Mouse (Mus musculus): ENCODE results near the gene Hivep3. TPM values are rescaled to one million over a fixed set of nuclear protein-coding genes. Genes with fewer than 3 reads are reported as not detected.
A peak's percentile ranks its signal among the peaks of the same experiment; 100 is the strongest.

Gene Hivep3
- polyA plus RNA-seq, 2 experiments from 2014 or later = 21.0 to 25.2 TPM

- ATAC-seq = no peak
Observed at GRCm38 (mm10) chr4:119912216-119912615, 178.6 kb downstream of the Hivep3 start.

DNA sequence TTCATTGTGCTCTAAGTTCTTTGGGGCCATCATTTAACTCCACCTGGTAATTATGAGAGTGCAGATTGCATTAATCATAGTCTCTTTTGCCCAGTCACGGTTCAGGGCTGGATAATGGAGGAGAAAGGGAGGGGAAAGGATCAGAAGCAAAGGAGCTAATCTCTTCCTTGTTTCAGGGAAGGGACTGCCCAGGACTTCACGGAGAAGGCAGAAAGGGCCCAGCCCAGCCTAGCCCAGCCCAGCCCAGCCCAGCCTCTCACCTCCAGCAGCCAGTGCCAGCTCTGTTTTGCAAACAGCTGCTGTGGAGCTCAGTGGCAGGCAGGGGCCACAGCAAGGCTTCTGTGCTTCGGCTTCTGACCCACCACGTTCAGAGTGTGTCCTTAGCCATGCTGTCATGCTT is 180.6 kb downstream of the Hivep3 start:
- ATAC-seq = no peak

- no peak for ATAC-seq
Observed at GRCm38 (mm10) chr4:119915069-119915468, 181.5 kb downstream of the Hivep3 start.

- no peak for ATAC-seq
Observed at GRCm38 (mm10) chr4:119917502-119917901, 183.9 kb downstream of the Hivep3 start.

DNA sequence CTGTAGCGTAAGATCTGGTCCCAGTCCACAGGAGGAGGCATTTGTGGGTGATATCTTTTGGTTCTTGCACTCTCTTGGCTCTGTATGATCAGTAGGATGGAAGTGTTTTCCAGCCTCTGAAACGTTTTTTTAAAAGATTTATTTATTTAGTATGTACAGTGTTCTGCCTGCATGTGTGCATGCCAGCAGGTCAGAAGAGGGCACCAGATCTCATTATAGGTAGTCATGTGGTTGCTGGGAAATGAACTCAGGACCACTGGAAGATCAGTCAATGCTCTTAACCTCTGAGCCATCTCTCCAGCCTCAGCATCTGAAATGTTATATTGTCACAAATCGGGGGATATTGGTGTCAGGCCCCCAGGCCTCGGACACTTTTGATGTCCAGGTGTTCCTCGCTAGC is 185.8 kb downstream of the Hivep3 start:
- no peak for ATAC-seq

- no peak for ATAC-seq
Observed at GRCm38 (mm10) chr4:119921022-119921717, 187.6 kb downstream of the Hivep3 start.

DNA sequence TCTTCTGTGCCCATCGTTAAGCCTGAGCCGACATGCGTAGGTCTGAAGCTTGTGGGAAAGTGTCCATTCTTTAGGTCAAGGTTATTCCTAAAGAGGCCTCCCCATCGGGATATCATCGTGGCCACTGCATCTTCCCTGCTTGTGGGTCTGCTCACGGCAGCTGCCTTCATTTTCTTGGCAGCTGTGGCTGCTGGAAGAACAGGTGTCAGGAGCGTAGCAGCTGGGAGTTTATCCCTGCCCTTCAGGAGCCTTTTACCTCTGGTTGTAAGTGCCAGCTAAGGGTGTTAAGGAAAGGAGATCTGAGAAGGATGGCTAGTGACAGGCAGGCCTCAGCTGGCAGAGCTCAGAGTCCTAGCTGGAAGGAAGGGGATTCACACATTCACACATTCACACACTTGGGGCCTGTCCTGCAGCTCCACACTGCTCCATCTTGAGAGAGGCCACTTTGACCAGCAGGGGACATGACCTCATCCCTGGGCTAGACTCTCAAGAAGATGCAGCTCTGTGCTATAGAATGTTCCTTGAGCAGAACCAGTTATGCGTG is 188.2 kb downstream of the Hivep3 start:
- no peak for ATAC-seq

- peak; percentile 14 for ATAC-seq
Observed at GRCm38 (mm10) chr4:119922945-119923344, 189.4 kb downstream of the Hivep3 start.

DNA sequence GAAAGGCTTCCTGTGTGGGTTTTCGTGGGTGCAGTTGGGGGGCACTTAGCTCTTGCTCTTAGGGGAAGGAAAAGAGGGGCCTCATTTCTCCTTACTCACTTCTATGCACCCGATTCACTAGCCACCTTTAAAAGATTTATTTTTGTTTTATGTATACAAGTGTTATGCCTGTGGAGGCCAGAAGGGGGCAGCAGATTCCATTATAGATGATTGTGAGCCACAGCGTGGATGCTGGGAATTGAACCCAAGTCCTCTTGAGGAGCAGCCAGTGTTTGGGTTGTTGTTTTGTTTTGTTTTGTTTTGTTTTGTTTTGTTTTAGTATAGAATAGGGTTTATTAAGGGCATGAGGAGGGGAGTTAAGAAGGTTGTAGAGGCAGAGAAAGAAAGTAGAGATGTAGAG is 189.8 kb downstream of the Hivep3 start:
- no peak for ATAC-seq

- no peak for ATAC-seq
Observed at GRCm38 (mm10) chr4:119925052-119925451, 191.5 kb downstream of the Hivep3 start.

DNA sequence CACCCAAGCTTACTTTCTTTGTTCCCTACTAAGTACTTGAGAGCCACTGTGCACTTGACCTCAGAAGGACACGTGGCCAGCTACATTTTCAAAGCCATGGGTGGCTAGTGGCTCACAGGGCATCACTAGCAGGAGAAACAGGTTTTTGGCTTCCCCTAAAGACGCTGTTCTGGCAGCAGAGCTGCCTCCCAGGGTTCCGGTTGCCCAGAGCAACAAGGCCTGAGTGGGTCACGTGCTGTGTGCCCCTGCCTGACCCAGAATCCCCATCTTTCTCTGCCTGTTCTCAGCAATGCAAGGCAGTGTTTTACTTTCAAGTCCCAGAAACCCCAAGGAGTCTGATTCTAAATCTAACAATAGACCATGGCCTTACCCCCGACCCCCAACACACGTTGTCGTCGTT is 198.3 kb downstream of the Hivep3 start:
- ATAC-seq = no peak

DNA sequence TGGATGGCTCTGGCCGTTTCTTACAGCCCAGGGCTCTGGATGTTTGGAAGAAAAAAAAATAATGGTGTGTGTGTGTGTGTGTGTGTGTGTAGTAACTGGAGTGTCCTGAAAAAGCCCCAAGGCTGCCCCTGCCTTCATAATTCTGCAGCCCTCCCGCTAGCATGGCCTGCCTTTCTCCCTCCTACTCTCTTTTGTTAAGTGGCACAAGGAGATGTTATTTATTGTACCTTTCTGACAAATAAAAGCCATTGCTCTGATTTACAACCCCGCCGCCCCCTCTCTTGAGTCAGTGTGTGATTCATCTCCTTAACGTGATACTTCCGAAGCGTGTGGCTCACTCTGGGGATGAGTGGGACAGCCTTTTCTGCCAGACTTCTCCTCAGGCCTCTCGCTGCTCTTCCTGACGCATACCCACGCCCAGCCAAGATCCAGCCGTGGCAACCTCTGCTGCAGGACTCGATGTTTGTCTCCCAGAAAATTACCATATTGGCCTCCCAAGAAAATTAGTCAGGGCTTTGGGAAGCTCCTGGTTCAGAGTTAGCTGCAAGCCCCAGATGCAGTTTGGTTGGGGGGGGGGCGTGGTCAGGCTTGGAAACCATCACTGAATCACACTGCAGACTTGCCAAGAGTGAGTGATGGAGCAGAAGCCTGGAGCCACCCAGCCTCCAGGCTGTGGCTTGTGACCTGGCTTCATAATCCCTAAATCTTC is 199.1 kb downstream of the Hivep3 start:
- no peak for ATAC-seq

DNA sequence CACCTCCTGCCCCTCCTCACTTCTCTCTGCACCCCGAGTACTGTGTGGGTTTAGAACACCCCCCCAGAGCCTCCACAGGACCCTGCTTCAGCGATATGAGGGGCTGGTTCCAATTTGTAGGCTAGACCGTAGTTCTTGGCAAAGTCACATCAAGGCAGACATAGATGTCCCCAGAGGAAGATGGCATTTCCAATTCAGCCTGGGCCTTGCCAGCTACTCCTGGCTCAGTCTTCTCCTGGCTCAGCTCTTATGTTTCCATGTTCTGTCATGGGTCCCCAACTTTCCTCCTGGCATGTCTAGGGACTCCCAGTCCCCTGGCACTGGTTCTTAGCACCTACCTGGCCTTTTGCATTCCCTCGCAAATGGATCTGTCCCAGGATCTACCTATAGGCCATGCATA is 201.3 kb downstream of the Hivep3 start:
- no peak for ATAC-seq

DNA sequence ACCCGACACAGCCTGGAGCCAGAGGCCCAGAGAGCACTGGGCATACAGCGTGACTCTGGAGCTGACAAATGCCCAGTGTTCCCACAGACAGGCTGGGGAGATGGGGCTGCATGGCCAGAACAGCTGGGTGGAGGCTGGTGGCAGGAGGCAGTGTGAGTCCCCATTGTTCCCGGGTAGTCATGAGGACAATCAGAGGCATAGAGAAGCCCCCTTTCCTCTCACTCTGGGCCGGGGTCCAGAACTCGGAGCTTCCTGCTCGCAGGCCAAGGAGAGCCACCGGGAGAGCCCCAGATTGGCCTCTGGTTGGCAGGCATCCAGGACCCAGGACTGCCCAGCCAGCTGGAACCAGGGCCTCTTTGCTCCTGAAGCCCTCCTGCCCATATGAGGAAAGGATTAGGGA is 204.3 kb downstream of the Hivep3 start:
- ATAC-seq = no peak

DNA sequence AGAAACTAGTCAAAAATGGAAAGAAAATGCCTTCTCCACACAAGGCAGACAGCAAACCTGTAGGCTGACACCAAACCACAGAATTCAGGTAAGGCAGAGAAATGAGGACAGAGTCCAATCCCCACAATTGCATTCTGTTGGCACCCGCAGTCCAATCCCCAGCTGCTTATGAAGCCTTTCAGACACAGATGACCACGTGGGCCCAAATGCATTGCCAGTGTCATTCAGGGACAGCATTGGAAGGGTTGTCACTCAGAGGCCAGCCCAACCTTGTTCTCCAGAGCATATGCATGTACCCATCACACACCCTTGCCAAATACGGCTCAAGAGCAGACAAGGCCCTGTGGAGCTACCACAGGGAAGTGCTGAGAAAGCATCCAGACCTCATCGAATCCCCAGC is 204.9 kb downstream of the Hivep3 start:
- ATAC-seq = no peak

DNA sequence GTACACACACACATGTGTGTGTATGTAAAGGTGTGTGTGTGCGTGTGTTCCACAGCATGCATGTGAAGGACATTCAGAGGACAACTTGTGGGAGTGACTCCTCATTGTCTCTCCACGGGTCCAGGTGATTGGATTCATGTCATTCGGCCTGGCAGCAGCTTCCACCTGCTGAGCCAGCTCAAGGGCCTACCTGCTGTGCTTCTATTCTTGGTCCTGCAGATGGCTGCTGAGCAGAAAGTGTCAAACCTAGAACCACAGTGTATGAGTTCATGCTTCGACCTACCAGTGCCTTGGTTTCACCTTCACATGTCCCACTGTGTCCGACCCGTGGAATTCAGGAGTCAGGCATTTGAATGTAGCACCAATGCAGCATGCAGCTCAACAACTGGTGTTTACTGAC is 206.2 kb downstream of the Hivep3 start:
- ATAC-seq = no peak

- ATAC-seq = no peak
Observed at GRCm38 (mm10) chr4:119946224-119946887, 212.8 kb downstream of the Hivep3 start.

DNA sequence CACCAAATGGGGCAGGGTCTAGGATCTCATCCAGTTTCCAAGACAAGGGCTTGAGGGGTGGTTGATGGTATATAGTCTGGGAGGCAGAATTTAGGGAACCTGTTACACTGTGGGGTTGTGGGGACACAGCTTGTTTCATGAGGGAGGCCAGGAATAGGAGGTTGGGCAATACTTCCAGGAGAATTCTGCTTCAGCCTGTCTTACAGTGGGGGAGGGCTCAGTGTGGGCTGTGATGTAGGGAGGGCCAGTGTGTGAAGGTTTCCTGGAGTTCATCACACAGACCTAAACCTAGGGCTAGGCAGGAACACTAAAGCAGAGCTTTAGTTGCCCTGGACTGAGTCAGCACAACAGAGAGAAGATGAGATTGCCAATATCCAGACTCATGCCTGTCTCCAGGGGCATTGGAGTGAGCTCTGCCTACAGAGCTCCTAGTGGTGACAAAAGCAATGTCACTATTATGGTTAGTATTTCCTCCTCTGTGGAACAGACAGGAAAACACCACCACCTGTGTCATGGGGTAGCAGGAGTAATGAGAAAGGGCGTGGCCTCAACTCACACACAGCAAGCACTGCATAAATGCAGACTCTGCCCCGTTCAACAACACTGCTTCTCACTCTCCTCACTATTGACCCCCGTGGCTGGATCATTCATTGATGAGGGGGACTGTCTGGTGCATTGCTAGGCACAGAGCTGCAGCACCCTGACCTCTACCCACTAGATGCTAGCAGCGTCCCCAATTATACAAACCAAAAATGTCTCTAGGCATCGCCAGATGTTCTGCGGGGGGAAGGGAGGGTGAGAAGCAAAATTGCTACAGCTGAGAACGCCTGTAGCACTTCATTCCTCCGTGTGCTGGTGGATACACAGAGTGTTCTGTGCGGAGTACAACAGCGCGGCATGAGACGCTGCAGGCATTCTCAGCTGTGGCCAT is 213.9 kb downstream of the Hivep3 start:
- peak; percentile 91 for ATAC-seq

- ATAC-seq = no peak
Observed at GRCm38 (mm10) chr4:119948406-119948805, 214.8 kb downstream of the Hivep3 start.

- no peak for ATAC-seq
Observed at GRCm38 (mm10) chr4:119948922-119949614, 215.5 kb downstream of the Hivep3 start.

GRCm38 (mm10) chr4:119950181-119950580 is 216.6 kb downstream of the Hivep3 start:
- ATAC-seq = no peak

DNA sequence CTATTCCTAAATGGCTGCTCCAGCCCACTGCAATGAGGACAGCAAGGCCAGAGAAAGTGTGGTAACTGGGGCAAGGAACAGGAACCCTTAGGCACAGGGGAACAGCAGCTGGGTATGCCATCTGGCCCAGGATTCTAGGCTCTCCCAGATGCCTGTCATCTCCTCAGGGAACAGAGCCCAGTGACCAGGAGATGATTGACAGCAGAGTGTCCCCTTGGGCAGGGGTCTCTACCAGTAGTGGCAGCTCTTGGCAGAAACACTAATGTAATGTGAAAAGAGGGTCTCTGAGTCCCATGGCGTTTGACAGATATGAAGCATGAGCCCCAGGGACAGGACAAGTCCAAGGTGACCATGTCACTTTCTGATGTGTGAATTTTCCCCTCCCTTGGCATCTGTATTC is 217.5 kb downstream of the Hivep3 start:
- ATAC-seq = no peak

Measured in activated CD4-positive, CD25-positive, alpha-beta regulatory T cell, adult 4 months (primary cell).